Mouse (Mus musculus) embryonic facial prominence, embryonic 14.5 days (tissue): ENCODE data around the gene Ptprn2. TPM values are rescaled to one million over a fixed set of nuclear protein-coding genes. Genes with fewer than 3 reads are reported as not detected.

Experiments
- ATAC-seq: fragments of 200-750 bp; cut with Nextera tagmentation; 2 replicates; pipeline ENCODE4 v1.8.0; 2017; ENCODE audit warnings: low read depth, moderate number of reproducible peaks, moderate TSS enrichment
- DNase-seq: peaks from one replicate; pipeline ENCODE4 v3.0.0-alpha.2; 2015; ENCODE audit warnings: low spot score
- H3K27ac ChIP-seq: fragments of 300-500 bp; sonication (generic); replicated peaks from 2 replicates; pipeline ENCODE4 v1.5.1; 2014; ENCODE audit warnings: low read depth, mild to moderate bottlenecking, low read length, moderate library complexity
- H3K27me3 ChIP-seq: fragments of 300-500 bp; sonication (generic); replicated peaks from 2 replicates; pipeline ENCODE4 v1.6.1; 2014; ENCODE audit warnings: low read length; ENCODE audit not compliant: control insufficient read depth, insufficient read depth
- H3K36me3 ChIP-seq: fragments of 300-500 bp; sonication (generic); 2 replicates; pipeline ENCODE4 v1.6.1; 2014; ENCODE audit warnings: low read length, mixed read lengths; ENCODE audit not compliant: control insufficient read depth, insufficient read depth
- H3K4me1 ChIP-seq: fragments of 300-500 bp; sonication (generic); 2 replicates; pipeline ENCODE4 v1.6.1; 2014; ENCODE audit warnings: antibody characterized with exemption, low read length; ENCODE audit not compliant: control insufficient read depth, insufficient read depth
- H3K4me2 ChIP-seq: fragments of 300-500 bp; sonication (generic); 2 replicates; pipeline ENCODE4 v1.6.1; 2014; ENCODE audit warnings: low read depth, mild to moderate bottlenecking, low read length, moderate library complexity, mixed read lengths
- H3K4me3 ChIP-seq: fragments of 300-500 bp; sonication (generic); 2 replicates; pipeline ENCODE4 v1.5.1; 2014; ENCODE audit warnings: low read depth, mild to moderate bottlenecking, low read length
- H3K9ac ChIP-seq: fragments of 300-500 bp; sonication (generic); 2 replicates; pipeline ENCODE4 v1.6.1; 2014; ENCODE audit warnings: low read depth, mild to moderate bottlenecking, low read length, moderate library complexity, mixed read lengths
- H3K9me3 ChIP-seq: fragments of 300-500 bp; sonication (generic); 2 replicates; pipeline ENCODE4 v1.6.1; 2016; ENCODE audit warnings: low read length; ENCODE audit not compliant: control insufficient read depth
- WGBS: fragments of 180-500 bp; shearing (Covaris S2); extraction: QIAGEN DNeasy Blood & Tissue Kit; methylation state at CpG from one replicate; pipeline ENCODE4 v1.1.7; 2014; 5-methylcytosine and 5-hydroxymethylcytosine counted together
- polyA plus RNA-seq: library from polyadenylated mRNA; unstranded; fragments of >200 nt; fragmentation: Nextera tagmentation; extraction: Ambion mirVana; gene quantifications from 2 replicates; pipeline ENCODE4 v1.2.1, GENCODE M21; 2014

The Ptprn2 gene
- polyA plus RNA-seq, 1 experiment from 2014 or later, result 0.65 TPM

DNA sequence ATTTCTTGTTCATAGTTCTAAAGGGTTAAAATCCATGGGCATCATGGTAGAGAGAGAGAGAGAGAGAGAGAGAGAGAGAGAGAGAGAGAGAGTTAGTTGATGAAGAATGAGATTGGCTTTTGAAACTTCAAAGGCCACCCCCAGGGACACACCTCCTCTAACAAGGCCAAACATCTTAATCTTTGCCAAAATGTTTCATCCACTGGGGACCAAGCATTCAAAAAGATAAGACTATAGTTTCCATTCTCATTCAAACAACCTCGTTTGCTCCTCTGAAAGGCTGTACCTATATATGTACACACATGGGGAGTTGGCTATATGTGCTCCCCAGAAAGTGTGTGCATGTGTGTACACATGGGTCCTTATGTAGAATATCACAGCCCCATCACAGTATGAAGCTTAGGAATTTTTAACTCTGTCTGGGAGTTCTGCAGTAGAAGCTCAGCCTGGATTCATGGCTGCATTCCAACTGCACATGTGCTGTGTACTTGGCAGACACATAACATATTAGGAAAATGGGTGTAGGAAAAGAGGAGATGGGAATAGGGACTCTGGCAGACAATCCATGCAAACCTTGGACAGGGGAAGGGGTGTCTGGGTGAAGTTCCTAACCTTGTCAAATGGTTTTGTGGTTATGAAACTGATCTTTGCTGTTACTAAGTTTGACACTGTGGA is 600.3 kb downstream of the Ptprn2 start:
- ATAC-seq, result no peak
- Histone ChIP-seq H3K4me3 (no peak overlapping the region), H3K36me3 (no peaks in the 10 kb centered on the region), H3K9ac (no peak overlapping the region), H3K27ac (no peak overlapping the region), H3K4me2 (no peak overlapping the region), H3K9me3 (no peaks in the 10 kb centered on the region), H3K27me3 (no peaks in the 10 kb centered on the region), H3K4me1 (peaks cover 6% of the 10 kb centered on the region)
- DNase-seq, result peak; percentile 74
- 42% methylated on average over 1 of the region's 1 CpGs for WGBS

DNA sequence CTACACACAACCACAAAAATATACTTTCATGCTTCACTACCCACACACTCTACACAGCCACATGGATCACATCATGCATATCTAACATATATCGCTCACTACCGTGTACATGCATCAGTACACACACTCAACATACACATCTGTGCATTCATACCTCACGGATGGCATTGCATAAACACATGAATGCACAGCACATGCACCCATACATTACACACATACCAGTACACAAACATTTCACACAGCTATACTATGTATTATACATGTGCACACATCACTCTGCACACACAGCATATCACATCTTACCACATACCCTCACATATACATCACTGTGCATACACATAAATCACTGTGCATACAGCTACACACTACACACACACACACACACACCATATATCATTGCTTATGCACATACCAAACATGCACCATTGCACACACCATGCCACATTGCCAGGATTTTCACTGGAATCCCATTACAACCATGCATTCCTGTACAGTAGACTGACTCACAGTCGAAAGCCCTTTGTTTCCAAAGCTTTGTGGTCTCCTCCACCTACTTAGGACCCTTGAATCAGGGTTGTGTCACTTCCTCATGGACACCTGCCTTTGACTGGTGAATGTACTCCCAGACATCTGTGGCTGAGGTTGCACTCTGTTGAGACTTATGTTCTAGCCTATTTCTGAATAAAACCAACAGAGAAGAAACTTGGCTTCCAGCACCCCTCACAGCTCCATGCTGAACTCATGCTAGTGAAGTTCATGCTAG is 607.0 kb downstream of the Ptprn2 start:
- H3K4me3 ChIP-seq, result no peak overlapping the region
- H3K27me3 ChIP-seq, result no peaks in the 10 kb centered on the region
- WGBS, result 85% methylated on average over 4 of the region's 4 CpGs
- no peak for DNase-seq
- ATAC-seq, result no peak
- H3K36me3 ChIP-seq, result no peaks in the 10 kb centered on the region
- H3K9me3 ChIP-seq, result no peaks in the 10 kb centered on the region
- H3K9ac ChIP-seq, result no peak overlapping the region
- no peak overlapping the region for H3K4me2 ChIP-seq
- no peak overlapping the region for H3K27ac ChIP-seq
- no peaks in the 10 kb centered on the region for H3K4me1 ChIP-seq

DNA sequence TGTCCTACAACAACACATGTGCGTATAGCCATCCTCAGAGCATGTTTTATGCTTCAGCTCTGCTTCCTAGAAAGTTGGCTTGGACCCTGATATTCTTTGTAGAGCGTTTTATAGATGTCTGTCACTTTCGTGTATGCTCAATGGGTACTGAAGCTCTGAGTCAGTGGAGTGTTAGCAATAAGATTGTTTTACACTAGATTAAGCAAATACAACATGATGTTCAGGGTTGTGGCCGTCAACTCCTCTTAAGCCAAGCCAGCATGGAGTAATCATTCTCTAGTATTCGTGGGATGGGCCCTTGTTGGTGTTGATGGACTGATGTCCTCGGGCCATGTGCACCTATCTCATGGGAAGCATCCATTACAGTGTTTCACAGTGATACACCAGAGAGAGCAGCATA is 610.4 kb downstream of the Ptprn2 start:
- no peaks in the 10 kb centered on the region for H3K9me3 ChIP-seq
- WGBS, result 81% methylated on average over 6 of the region's 6 CpGs
- no peaks in the 10 kb centered on the region for H3K4me1 ChIP-seq
- DNase-seq, result no peak
- H3K4me3 ChIP-seq, result no peak overlapping the region
- no peak overlapping the region for H3K4me2 ChIP-seq
- peak; percentile 41; the same call in 1 of the 2 replicates for ATAC-seq
- H3K36me3 ChIP-seq, result no peaks in the 10 kb centered on the region
- H3K27me3 ChIP-seq, result no peaks in the 10 kb centered on the region
- H3K9ac ChIP-seq, result no peak overlapping the region
- H3K27ac ChIP-seq, result no peak overlapping the region

DNA sequence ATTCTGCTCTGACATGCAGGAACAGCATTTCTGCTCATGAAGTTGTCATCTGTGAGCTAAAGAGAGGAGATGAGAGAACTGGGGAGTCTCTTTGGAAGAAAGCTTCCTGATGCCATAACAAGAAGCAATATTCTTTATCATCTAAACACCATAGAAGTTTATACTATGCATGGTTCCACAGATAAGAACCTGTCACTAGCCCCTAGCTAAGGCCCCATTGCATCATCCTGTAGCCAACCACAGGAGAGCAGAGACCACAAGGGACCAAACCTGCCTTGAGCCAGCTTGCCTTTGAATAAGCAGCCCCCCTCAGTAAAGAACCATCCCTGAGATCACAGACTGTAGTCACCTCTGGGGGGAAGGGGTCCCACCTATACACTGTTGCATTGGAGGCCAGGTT is 612.8 kb downstream of the Ptprn2 start:
- H3K36me3 ChIP-seq, result no peaks in the 10 kb centered on the region
- H3K4me2 ChIP-seq, result no peak overlapping the region
- H3K27me3 ChIP-seq, result no peaks in the 10 kb centered on the region
- H3K27ac ChIP-seq, result no peak overlapping the region
- no peak overlapping the region for H3K9ac ChIP-seq
- no peak for ATAC-seq
- H3K9me3 ChIP-seq, result no peaks in the 10 kb centered on the region
- no peak for DNase-seq
- no peaks in the 10 kb centered on the region for H3K4me1 ChIP-seq
- H3K4me3 ChIP-seq, result no peak overlapping the region

DNA sequence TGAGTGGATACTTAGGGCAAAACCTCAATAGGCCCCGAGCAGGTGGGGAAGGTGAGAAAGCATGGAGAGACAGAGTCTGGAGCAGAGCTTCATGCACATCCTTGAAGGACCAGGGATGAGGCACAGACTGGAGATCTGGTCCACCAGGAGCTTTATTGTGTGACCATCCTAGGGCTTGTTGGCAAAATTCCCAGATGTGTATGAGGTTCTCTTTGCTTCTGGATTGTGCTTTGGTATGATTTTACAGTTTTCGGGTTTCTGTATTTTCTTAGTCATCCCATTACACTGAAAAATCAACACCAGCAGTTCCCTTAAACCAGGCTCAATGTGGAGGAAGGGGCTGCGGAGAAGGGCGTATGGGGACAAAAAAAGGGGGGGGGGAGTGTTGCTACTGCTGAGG is 621.2 kb downstream of the Ptprn2 start:
- peaks cover 4% of the 10 kb centered on the region; the same call in 1 of the 2 replicates for H3K4me1 ChIP-seq
- DNase-seq (no peak), ATAC-seq (0 out of 2 replicates have a peak, but pooled peaks have one; percentile 17)
- no peaks in the 10 kb centered on the region for H3K9me3 ChIP-seq
- H3K27me3 ChIP-seq, result no peaks in the 10 kb centered on the region
- no peak overlapping the region for H3K4me3 ChIP-seq
- 27% methylated on average over 4 of the region's 4 CpGs for WGBS
- peak overlapping the region; percentile 18 for H3K4me2 ChIP-seq
- no peak overlapping the region for H3K9ac ChIP-seq
- H3K36me3 ChIP-seq, result no peaks in the 10 kb centered on the region
- H3K27ac ChIP-seq, result no peak overlapping the region

DNA sequence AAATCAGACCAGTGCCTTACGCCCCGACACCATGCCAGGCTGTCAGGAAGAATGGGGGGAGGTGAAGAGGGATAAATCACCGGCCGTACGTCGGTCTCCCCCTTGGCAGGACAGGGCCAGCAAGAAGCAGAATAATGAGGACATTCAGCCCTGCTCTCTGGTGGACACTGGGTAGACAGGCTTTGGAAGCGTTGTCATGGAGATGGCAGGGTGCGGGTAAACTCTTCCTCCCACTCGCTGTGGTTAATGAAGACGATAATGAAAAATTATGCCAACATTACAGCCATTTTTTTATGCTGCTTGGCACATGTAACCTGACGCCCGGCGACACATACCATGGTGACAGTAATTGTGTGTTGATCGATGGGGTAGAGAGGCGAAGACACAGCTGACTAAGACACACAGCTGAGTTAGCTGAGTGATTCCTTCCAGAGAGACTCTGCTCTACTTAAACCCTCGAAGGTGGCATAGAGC is 621.7 kb downstream of the Ptprn2 start:
- no peaks in the 10 kb centered on the region for H3K27me3 ChIP-seq

DNA sequence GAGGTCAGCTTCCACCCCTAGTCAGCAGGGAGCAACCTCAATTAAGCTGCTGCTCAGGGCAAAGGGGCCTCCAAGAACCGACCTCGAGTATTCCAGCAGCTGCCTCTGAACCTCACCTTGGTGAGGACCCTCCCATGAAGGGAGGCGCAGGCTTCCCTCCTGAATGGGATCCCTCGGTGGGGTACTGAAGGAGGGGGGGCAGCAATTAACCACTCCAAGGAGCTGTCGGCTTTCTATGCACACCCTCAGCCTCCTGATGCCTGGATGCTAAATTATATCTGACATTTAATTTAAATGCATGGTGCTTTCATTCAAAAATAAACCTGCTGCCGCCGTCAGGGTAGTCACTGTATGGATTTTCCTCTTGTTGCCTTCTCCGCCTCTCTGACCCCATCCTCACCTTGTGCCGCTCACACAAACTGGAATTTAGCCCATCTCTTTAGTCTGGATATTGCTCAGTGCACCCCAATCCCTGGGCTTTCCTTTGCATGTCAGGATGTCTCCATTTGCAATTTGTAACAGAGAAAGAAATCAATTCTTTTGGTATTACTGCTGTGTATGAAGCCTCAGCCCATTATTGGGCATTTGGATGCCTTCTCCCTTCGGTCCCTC is 629.8 kb downstream of the Ptprn2 start:
- Histone ChIP-seq H3K9me3 (no peaks in the 10 kb centered on the region), H3K9ac (no peak overlapping the region), H3K4me2 (no peak overlapping the region), H3K36me3 (no peaks in the 10 kb centered on the region), H3K4me1 (no peaks in the 10 kb centered on the region), H3K4me3 (no peak overlapping the region), H3K27me3 (no peaks in the 10 kb centered on the region), H3K27ac (no peak overlapping the region)
- WGBS, result 63% methylated on average over 9 of the region's 10 CpGs
- ATAC-seq, result no peak
- no peak for DNase-seq

More for the DNA sequence above, 621.7 kb downstream of the Ptprn2 start:
- no peak overlapping the region for H3K4me3 ChIP-seq
- DNase-seq (peak; percentile 63), ATAC-seq (peak; percentile 85)
- H3K36me3 ChIP-seq, result no peaks in the 10 kb centered on the region
- H3K4me1 ChIP-seq, result peaks cover 4% of the 10 kb centered on the region; the same call in 1 of the 2 replicates
- H3K4me2 ChIP-seq, result peak overlapping the region; percentile 18
- no peak overlapping the region for H3K9ac ChIP-seq
- H3K9me3 ChIP-seq, result no peaks in the 10 kb centered on the region
- WGBS, result 23% methylated on average over 16 of the region's 16 CpGs
- no peak overlapping the region for H3K27ac ChIP-seq

DNA sequence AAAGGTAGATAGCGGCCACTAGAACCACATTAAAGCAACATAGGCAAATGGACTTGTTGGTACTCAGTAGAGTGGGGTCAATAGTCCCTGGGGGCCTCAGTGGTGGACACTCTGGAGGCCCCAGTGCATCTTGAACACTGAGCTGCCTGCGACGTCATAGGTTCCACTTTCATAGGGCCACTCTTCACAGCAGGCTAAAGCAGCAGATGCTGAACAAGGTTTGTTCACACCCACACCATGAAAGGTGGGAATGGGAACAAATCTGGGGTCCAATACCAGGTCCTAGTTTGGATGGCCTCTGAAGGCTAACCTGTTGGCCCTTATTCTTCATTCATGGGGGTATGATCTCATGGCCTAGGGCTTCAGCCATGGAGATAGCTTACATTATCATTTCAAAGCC is 641.6 kb downstream of the Ptprn2 start:
- ATAC-seq, result no peak
- no peaks in the 10 kb centered on the region for H3K4me1 ChIP-seq
- H3K9ac ChIP-seq, result no peak overlapping the region
- no peak overlapping the region for H3K27ac ChIP-seq
- no peaks in the 10 kb centered on the region for H3K27me3 ChIP-seq
- no peaks in the 10 kb centered on the region for H3K36me3 ChIP-seq
- no peak overlapping the region for H3K4me3 ChIP-seq
- 89% methylated on average over 3 of the region's 3 CpGs for WGBS
- H3K9me3 ChIP-seq, result no peaks in the 10 kb centered on the region
- no peak for DNase-seq
- no peak overlapping the region for H3K4me2 ChIP-seq
